Mouse (Mus musculus) common myeloid progenitor, adult 5-6 weeks (primary cell): ENCODE data around the gene Pik3c2a. TPM values are rescaled to one million over a fixed set of nuclear protein-coding genes. Genes with fewer than 3 reads are reported as not detected.
A peak's percentile ranks its signal among the peaks of the same experiment; 100 is the strongest.
"Not testable (repeated sequence)": the region's sequence is repeated elsewhere in the genome, so short reads cannot be mapped to it uniquely, and the experiment has no call there.

Experiments used
- ATAC-seq: replicated peaks from 2 replicates; pipeline ENCODE4 v1.8.0; 2016; ENCODE audit warnings: low read depth, mild to moderate bottlenecking, moderate TSS enrichment, inconsistent platforms; ENCODE audit not compliant: poor library complexity, severe bottlenecking
- total RNA-seq: library from RNA; stranded (forward); fragments of 200-1000, 187-1606 nt; gene quantifications from 2 replicates; pipeline ENCODE4 v1.2.3, GENCODE M21; 2017

The Pik3c2a gene
- total RNA-seq, 1 experiment from 2014 or later, result 6.4 TPM

GRCm38 (mm10) chr7:116421081-116421480 lies 22.2 kb downstream of the Pik3c2a start:
- ATAC-seq, result no peak

GRCm38 (mm10) chr7:116409438-116409837 lies 33.8 kb downstream of the Pik3c2a start:
- ATAC-seq, result peak; percentile 60; the same call in 1 of the 2 replicates

- no peak for ATAC-seq
Observed at GRCm38 (mm10) chr7:116392329-116392728, 50.9 kb downstream of the Pik3c2a start.

DNA sequence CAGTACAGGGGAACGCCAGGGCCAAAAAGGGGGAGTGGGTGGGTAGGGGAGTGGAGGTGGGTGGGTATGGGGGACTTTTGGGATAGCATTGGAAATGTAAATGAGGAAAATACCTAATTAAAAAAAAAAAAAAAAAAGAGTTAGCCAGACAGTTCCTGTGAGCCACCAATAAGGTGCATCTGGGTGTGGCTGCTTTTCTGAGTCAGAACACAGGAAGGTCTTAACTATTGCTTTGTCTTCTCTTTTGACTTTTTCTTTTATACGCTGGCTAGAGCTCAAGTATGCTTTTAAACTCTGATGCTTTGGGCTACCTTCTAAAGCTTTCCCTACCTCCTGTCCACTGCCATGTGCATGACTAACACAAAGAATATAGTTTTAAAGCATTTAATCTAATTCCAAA lies 55.9 kb downstream of the Pik3c2a start:
- ATAC-seq, result not testable (repeated sequence)

DNA sequence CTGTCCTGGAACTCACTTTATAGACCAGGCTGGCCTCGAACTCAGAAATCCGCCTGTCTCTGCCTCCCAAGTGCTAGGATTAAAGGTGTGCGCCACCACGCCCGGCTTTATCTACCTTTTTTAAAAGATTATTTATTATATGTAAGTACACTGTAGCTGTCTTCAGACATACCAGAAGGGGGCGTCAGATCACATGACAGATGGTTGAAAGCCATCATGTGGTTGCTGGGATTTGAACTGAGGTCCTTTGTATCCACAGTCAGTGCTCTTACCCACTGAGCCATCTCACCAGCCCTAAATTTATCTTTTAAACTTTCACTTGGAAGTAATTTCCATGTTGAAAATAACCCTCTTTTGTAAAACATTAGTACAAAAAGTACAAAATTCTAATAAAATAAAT lies 64.1 kb downstream of the Pik3c2a start:
- ATAC-seq, result not testable (repeated sequence)

GRCm38 (mm10) chr7:116374284-116374683 lies 69.0 kb downstream of the Pik3c2a start:
- ATAC-seq, result no peak

GRCm38 (mm10) chr7:116336226-116336625 lies 107.0 kb downstream of the Pik3c2a start:
- peak; percentile 65 for ATAC-seq

DNA sequence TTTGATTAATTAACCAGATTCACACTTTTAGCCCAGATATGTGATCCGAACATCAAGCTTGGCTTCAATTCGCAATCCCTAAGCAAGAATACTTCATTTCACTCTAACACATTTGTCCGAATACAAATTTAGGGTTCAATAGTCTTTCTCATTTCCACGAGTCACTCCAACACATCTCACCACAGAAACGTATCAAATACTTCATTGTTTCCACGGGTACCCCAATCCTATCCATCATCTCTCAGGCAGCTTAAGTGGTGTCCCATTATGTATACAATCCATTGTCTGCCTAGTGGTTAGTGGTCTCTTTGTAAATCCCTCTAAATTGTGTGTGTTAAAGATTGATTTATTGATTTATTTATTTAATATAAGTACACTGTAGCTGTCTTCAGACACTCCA lies 108.1 kb downstream of the Pik3c2a start:
- no peak for ATAC-seq

- no peak for ATAC-seq
Observed at GRCm38 (mm10) chr7:116334669-116335038, 108.6 kb downstream of the Pik3c2a start.

DNA sequence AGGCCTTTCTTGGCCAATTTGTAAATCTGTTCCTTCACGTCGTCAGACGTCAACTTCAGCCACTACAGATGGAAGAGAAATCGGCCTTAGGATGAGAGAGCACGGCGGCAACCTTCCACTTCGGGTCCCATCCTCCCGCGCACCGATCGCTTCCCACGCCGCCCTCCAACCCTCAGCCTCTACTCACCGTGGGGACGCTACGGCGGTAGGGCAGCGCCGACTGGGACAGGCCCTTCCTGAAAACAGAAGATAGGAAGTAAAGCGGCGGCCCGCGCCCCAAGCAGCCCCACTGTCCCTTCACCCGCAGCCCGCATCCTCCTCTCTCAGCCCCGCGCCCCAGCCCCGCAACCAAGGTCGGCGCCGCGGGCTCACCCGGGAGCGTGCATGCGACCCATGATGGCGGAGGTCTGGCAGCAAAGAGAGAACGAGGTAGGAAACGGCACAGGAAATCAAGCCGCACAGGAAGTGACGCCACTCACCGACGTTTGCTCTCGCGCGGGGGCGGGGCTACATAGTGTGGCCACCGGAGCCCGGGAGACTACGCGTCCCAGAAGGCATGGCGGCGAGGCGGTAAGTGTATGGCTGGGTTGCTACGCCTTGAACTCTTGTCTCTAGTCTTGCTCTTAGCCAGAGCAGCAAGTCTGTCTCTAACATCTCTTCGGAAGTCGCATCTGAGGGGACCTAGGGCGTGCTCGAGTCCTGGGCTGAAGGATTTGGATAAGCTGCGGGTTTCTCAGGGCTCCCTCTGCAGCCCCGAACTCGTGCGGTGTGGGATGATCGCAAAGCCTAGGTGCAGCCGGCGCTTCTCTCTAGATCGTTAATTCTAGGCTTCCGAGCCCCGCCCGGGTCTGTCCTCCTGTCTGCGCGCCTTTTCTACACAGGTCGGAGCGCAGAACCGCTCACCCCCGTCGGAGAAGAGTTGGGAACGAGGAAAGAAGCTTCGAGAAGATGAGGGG lies 109.3 kb downstream of the Pik3c2a start, which contains the start of gene Rps13:
Rps13 (minus strand) TSS at position 483 of the 956 bp plus-strand sequence.
- ATAC-seq, result peak; percentile 94

GRCm38 (mm10) chr7:116331246-116331645 lies 112.0 kb downstream of the Pik3c2a start:
- no peak for ATAC-seq

DNA sequence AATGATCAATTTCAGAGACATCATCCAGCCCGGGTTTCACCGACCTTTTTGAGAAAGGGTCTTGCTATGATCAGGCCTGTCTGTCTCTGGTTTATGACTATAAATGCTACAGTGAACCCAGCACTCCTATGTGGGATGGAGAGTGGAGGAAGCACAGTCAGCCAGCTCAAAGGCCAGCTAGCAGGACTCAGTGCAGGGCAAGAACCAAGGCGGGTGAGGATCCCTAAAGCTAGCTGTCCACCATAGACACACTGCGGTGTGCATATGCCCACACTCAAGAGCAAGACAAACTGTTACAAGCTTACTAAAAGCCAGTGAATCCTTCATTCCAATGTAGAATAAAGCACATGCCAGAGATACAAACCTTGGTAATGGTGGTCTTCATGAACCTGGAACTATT lies 113.4 kb downstream of the Pik3c2a start:
- no peak for ATAC-seq

GRCm38 (mm10) chr7:116328777-116329176 lies 114.5 kb downstream of the Pik3c2a start:
- ATAC-seq, result no peak

- peak; percentile 52; the same call in 1 of the 2 replicates for ATAC-seq
Observed at GRCm38 (mm10) chr7:116327901-116328300, 115.3 kb downstream of the Pik3c2a start.

DNA sequence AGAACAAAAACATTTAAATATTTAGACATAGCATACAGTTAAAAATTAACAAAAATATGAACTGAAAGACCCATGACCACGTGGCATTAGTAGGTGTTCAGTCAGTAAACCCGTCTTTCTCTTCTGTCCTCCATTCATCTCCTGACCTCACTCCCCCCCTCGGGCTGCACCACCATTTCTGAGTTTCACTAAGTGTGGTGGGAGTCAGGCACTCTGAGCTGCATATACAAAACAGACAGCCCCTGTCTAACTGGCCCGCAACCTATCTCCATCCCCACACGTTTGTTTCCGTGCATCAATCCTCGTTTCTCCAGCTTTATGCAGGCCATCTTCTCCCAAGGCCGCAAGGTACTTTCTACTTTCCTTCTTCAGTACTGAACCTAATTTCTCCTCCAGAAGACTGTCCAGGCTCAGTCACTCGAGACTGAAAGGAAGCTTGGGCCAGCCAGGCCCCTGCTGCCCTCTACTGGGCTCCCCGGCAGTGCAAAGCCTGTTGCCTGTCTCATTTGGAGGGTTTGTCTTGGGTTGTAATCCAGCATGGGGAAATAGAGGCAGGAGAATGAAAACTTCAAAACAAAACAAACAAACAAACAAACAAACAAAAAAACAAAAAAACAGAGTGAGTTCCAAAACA lies 119.8 kb downstream of the Pik3c2a start:
- ATAC-seq, result peak; percentile 92

DNA sequence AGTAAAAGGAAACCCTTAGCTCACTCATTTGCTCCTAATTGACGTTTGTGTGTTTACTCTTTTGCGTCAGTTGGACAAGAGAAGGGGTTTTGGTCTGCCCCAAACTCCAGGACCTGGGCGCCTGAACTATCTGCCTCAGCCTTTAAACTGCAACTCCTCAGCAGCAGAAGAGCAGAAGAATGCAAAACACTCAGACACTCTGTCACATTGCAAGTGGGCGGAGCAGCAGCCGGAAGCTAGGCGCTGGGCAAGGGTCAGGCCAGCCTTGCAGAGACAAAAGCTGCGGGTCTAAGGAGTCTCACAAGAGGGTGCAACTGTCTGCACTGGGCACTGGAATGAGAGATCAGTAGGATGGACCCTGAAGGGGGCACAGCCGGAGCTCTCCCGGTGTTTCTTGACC lies 133.8 kb downstream of the Pik3c2a start:
- ATAC-seq, result peak; percentile 37

- ATAC-seq, result no peak
Observed at GRCm38 (mm10) chr7:116308632-116308991, 134.6 kb downstream of the Pik3c2a start.

DNA sequence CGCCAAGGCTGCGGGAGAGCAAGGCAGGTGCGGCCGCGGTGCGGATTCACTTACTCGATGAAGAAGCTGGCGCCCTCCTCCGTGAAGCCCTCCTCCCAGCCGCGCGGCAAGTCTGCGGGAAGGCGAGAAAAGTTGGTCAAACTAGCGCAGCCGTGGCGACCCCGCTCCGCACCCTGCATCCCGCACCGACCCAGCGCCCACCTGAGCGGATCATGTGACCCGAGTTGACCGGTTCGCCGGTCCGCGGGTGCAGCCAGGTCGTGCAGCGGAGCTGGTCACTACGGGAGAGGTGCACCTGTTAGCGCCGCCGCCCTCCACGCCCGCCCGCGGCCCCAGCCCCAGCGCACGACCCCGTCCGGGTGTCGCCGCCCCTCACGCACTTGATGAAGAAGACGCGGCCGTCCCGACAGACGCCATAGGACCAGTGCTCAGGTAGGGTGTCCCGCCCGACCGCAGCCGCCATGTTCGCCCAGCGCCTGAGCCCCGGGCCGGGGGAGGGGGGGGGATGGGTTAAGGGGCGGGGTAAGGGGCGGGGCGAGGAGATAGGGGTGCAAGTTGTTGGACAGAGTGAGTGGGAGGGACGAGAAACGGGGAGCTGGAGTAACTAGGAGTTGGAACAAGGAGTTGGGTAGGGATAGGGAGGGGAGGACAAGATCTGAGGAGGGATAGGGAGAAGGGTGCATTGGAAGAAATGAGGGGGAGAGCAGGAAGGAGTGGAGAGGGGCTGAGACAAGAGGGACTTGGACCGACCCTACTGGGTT lies 135.2 kb downstream of the Pik3c2a start, which contains the start of gene Plekha7:
Plekha7 (minus strand) TSS at position 506 of the 761 bp plus-strand sequence.
- peak; percentile 19 for ATAC-seq

DNA sequence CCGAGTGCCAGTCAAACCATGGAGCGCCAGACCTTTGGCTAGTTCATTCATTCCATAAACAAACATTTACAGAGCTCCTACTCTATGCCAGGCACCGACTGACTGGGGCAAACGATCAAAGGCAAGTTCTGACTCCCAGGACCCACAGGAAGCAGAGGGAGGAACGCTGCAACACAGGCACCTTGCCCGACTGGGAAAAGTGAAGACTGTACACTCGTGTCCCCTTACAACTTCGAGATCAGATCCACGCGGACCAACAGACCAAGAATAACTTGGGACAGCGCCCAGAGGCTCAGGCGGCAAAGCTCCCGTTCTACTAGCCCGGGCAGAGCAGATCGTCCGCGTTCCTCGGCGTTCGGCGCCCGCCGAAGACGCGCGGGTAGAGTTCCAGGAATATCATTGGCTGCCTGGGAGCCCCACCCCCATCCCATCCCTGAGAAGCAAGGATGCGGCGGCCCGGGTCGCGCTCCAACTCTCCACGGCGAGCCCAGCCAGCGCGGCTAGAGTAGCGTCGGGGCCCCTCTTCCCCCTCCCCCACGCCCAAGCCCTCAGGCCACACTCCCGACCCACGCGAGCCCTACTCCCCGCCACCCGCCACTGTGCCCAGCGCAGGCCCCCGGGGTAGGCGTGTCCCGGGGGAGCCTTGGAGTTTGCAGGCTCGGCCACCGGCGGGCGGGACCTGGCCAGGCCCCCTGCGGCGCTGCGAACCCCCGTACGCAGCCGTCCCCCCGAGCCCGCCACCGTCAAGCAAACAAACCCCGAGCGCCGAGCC lies 136.0 kb downstream of the Pik3c2a start:
- ATAC-seq, result peak; percentile 43

GRCm38 (mm10) chr7:116306601-116307000 lies 136.6 kb downstream of the Pik3c2a start:
- ATAC-seq, result no peak
